Mouse (Mus musculus): Measurements from ENCODE around the gene Nyap1. TPM values are rescaled to one million over a fixed set of nuclear protein-coding genes. Genes with fewer than 3 reads are reported as not detected.

Nyap1 gene
- total RNA-seq, 2 experiments from 2014 or later: 3.1 to 3.3 TPM

DNA sequence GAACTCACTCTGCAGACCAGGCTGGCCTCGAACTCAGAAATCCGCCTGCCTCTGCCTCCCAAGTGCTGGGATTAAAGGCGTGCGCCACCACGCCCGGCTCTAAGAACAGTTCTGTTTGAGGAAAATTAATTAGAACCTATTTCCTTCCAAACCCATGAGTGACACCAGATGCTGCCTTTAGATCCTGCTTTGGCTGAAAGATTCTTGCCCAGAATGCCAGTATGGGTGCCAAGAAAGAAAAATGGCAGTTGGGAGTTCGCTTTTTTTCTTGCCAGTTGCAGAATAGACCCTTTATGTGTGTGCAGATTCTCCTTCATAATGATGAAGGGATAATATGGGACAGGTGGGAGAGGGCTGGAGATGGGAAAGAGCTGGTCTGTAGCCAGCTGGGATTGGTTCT, 2.8 kb upstream of the Nyap1 start:
- no peak for DNase-seq

DNA sequence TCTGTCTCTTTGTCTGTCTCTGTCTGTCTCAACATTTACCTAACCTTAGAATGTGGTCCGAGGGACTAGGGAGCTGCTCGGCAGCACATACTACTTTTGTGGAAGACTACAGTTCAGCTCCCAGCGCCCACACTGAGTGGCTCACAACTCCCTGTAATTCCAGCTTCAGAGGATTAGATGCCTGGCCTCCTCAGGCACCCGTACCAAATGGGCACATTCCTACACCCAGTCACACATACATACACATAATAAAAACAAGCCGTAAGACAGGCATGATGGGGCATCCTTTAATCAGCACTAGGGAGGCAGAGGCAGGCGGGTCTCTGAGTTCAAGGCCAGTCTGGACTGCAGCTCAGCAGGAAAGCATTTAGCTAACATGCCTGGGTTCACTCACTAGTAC, 1.4 kb upstream of the Nyap1 start:
- DNase-seq: no peak

DNA sequence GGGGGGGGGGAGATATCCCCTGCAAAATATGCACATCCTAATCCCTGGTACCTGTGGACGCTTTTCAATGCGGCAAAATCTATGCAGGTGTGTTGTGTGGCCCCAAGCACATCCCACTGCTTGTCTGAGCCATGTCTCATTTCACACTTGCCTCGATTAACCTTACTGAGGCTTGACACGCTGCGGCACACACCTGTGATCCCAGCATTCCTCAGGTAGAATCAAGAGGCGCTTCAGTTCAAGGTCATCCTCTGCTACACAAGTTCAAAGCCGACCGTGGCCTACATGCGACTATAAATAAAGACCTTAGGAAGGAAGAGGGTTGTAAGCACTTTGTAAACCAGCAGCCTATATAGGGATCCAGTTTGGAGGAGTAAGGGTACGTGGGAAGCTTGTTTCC, 641 bp upstream of the Nyap1 start:
- no peak for DNase-seq

DNA sequence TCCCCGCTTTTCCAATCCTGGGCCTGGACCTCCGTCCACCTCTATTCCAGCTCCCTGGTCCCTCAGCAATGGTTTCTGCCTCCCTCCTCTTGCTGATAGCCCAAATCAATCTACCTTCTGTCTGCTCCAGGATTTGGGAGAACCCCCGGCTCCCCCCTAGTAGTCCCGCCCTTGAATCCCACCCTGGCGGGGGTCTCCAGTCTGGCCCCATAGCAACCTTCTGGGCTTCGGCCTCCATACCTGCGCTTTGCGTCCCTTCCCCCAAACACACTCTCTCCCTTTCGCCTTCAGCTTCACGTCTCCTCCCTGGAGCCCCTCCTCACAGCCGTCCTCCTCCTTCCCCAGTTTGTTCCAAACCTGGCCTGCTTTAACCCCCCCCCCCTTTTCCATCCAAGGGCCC, 901 bp downstream of the Nyap1 start:
- DNase-seq: no peak

DNA sequence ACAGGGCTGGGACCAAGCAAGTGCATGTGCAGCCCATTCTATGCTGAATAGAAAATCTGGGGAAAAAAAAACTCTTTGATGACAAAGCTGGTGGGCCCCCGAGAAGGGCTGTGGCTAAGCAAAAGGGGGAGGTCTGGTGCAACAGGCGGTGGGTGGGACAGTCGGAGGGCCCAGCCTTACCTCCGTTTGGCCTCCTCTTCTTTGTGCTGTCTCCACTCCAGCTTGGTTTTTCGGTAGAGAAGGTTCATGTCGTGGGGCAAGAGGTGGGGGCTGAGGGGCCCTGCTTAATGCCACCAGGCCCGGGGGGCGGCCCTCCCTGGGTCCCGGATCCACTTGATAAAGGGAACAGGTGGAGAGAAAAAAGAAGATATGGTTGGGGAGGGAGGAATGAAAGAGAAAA, 1.9 kb downstream of the Nyap1 start:
- no peak for DNase-seq

DNA sequence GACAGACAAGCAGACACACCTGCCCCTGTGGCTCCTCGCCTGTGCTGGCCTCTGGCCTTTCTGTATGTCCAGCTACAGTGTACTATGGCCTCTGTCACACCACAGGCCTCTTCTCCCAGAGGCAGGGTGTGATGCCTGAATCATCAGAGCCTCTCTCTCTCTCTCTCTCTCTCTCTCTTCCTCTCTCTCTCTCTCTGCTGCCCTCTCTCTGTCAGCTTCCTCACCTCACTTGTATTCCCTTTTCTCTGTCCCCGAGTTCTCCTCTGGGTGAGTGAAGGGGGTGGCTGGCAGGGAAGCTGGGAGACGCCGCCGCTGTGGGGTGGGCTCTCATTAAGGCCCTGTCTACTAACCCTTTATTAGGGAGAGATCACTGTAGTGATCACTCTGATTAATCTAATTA, 2.9 kb downstream of the Nyap1 start:
- no peak for DNase-seq

DNA sequence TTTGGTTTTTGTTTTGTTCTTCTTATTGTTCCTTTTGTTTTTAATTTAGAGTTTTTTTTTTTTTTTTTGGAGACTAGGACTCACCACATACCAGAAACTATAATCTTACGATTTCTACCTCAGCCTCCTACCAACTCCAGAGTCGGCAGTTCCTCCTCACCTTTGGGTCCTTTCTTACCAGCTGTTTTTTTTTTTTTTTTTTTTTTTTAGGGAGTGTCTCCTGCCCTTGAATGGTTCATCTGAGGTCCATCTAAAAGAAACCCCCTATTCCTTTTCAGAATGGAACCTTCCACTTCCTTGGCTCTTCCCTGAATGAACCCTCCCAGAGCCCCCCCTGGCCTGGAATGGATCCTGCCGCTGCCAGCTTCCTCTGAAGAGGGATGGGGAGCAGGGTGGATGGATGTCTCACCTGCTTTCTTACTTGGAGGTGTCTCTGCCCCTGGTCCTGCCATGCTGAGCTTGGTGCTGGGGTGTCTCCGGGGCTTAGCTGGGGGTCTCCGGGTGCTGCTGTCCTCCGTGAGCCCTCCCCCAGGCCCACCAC, 3.9 kb downstream of the Nyap1 start:
- DNase-seq: no peak

DNA sequence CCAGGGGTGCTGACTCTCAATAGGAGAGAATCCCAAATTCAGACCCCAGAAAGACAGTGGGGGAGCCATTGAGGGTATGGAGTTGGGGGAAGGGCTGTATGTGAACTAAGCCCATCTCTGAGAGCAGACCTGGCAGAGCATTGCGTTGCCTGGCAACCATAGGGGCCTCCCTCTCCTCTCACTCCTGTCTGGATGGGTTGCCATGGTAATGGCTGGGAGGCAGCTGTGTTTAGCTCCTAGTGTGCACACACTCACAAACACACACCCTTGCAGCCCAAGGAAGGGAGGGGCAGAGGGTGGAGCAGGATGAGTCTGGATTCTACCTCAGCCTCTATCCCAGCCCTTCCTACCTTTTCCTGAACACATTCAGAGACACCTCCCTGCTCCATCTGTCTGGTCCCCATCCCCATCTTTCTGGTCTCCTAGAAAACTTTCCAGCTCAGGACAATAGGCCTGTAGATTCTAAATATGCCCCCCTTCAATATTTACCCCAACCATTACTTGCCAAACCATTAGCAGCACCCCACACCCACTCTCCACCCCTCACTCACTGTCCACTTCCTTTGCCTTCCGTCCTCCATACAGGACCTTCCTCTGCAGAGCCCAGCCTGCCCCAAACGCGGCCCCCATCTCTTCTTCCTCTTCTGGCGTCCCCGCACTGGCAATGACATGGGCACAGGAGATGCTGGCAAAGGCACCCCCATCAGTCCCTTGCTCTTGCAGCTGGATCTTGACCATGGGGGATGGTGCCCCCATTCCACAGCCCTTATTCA, 6.9 kb downstream of the Nyap1 start:
- no peak for DNase-seq

DNA sequence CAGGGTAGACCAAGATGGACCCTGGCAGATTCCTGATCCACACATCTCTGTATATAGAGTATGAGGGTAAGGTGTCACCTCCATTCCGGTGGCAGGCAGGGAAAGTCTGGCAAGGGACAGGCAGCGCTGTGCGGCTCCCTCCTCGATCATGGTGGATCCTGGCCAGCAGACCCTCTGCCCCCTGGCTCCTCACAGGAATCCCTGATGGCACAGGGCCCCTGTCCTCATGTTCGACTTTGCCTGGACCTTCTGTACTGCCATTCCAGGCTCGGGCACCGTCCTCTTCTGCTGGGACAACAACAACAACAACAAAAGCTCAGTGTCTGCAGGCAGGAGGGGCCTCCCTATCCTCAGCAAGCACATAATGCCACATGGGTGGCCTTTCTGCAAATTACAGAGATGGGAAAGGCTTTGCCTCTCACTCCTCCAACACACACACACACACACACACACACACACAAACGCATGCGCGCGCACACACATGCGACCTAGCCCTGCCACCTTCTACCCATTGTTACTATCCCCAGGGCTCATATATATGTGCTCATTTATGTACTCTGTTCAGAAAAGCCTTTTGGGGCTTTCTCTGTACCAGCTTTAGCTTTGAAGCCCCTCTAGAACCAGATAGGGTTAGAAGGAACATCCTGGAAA, 7.6 kb downstream of the Nyap1 start:
- DNase-seq: no peak

DNA sequence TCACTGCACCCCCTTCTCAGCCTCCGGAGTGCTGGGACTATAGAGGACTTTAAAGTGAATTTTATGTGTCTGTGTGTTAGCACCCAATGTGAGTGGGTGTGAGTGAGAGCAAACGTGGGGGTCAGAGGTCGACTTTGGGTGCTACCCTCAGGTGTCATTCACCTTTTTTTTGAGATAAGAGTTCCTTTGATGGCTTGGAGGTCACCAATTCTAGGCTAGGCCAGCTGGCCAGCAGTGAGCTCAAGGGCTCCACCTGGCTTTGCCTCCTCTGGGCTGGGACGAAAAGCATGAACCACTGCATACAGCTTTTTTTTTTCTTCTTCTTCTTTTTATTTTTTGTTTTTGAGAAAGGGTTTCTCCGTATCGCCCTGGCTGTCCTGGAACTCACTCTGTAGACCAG, 14.6 kb downstream of the Nyap1 start:
- DNase-seq: no peak

DNA sequence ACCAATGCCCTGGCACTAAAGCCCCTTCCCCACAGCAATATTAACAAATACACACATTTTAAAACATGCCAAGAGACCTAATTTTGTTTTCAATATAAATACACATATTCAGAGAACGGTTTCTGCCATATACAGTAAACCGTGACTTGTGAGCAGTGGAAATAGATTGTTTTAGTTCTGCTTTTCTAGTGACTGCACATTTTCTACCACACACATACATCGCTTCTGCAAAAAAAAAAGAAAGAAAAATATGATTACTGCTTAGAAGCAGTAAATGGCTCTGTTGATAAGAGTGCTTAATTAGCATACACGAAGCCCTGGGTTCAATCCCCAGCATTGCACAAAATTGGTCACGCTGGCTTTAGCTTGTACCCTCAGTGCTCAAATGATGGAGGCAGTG, 17.6 kb downstream of the Nyap1 start:
- no peak for DNase-seq

DNA sequence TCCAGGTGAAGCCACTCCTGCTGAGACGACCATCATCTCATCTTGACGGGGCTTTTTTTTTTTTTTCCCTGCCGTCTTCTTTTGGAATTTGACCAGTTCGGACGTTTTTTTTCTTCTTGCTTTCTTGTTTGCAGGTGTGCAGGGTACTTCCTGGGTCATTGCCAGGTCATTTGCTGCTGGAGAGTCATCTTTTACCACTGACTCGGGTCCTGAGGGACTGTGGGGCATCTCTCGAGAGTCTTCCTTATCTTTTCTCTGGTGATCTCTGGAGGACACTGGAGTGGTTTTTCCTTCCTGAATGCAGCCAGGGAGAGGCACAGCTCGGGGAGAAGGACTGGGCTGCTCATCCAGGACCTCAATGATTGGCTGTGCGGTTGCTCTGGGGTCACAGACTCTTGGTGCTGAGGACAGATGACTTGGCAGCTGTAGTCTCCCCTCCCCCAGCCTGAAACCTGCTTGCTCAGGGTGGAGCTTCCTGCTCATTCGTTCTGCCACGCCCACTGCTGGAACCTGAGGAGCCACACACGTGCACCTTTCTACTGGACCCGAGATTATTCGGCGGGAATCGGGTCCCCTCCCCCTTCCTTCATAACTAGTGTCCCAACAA, 20.7 kb downstream of the Nyap1 start:
- DNase-seq: peak; percentile 59

DNA sequence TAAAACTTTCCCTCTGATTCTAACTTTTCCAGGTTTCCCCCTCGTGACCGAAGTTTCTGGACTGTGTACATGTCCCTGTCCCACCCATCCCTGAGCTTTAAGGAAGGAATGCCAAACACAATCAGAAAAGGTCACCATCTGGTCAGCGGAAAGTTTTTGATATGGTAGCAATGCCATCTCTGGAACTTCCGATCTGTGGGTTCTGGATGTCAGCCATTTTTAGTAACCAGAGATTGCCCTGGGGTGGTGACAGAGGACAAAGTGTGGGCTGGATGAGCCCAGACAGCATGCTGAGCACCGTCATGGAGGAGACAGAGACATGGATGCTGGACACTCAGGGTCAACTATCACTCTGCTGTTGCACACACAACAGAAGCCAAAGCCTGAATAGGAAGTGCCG, 22.3 kb downstream of the Nyap1 start:
- DNase-seq: peak; percentile 26

DNA sequence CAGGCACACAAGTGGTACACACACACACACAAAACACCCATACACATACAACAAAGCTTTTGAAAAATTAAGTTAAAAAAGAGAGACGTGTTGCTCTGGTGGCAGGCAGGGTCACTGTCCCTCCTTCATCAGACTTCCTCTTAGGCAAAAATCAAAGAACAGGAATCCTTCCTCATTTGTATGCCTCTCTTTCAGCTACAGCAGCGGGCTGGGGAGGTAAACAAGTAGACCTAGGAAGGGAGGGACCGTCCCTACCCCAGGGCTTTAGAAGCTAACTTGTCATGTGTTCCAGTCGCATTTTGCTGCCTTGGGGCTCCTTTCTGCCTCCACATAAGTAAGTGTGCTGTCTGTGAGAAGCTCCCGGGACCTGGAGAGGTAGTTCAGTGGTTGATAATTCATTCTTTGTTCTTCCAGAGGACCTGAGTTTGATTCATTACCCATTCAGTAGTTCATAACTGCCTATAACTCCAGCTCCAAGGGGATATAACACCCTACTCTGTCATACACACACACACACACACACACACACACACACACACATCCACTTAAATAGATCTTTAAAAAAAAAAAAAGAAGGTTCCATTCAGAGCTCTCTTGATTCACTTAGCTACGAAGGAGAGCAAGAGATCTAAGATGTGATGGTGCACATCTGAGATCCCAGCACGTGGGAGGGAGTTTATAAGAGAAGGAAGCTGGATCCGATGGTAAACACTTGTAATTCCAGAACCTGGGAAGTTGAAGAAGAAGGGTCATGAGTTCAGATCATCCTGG, 23.2 kb downstream of the Nyap1 start:
- DNase-seq: no peak

DNA sequence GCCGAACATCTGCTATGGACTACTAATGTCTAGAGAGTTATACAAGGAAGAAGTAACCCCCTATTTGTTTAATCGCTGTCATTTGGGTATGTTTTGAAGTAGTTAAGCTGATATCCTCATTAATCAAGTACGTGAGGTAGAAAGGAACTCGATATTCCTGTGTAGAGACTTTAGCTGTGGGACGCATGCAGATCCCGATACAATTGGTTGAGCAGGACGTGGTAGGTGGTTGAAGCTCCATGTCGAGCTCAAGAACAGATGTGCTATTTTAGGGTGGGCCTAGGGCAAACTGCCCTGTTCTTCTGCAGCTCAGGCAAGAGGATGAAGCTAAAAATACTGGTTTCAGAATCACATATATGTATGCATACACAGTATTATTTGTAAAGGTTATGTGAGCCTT, 25.7 kb downstream of the Nyap1 start:
- no peak for DNase-seq

DNA sequence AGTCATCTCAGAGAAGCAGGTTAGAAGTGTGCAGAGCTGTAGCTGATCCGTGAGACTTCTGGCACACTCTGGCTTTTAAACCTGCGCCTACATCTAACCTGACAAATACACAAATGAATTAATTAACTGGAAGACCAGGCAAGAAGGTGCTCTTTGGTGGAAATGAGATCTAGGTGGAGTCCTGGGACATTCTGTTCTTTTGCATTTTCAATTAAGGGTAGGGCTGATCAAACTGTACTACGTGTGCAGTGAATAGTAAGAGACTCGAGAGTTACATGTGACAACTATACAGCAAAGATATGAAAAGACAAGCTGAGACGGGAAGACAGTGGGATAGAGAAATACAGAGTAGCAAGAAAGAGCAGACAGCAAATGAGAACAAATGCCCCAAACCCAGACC, 28.0 kb downstream of the Nyap1 start:
- DNase-seq: no peak

DNA sequence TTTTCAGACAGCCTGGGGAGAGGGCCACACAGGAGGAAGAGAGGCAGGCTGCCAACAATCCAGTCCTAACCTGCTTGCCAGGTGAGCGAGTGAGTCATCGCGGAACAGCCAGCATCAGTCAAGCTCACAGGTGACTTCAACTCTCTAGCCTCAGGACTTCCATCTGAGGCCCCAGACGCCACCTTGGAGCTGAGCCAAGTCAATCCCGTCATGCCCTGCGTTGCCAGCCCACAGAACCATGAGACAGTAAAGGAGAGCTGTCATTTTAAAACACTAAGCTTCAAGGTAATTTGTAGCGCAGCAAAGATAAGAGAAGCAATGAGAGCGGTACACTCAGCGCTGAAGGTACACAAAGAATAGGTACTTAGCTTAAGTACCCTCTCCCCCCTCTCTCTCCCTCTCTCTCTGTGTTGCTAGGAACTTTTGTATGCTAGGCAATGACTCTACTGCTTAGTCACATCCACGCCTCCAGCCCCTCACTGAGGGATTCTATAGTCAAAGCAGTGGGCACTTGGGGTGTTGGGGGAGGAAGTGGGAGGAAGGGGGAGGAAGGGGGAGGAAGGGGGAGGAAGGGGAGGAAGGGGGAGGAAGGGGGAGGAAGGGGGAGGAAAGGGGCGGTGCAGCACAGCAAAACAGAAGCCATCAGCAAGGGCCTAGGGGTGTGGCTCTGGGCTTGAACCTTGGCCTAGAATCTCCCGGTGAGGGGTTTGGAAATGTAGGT, 34.3 kb downstream of the Nyap1 start:
- peak; percentile 68 for DNase-seq

DNA sequence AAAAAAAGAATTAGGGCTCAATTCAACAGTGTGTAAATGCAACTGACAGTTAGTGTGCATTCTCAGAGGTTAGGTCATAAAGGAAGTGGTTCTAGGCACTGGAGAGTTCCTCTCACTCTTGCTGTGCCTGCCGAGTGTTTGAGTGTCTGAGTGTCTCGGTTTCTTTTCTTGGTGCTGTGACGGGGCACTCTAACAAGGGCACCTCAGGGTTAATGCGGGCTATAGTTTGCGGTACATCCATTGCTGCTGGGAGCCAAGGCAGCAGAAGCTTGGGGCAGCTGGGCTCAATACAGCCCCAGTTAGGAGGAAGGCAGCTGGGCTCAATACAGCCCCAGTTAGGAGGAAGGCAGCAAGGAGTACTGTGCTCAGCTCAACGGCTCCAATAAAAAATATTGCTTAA, 36.2 kb downstream of the Nyap1 start:
- DNase-seq: no peak

DNA sequence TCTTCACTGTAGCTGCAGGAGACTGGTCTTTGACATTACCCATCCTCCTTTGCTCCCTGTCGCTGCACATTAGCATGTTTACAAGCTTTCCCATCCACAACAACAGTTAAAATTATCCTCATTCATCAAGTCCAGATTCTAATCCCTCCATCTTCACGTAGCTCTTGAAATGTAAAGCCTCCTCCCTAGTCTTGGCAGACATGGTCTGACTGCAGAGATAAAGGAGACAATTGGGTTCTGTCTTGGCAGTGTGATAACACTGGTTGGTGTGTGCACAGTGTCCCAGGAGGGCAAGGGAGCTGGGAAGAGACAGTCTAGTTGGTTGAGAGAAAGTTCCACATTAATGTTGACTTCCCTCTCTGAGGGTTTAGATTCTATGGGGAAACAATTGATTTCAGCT, 41.6 kb downstream of the Nyap1 start:
- no peak for DNase-seq

DNA sequence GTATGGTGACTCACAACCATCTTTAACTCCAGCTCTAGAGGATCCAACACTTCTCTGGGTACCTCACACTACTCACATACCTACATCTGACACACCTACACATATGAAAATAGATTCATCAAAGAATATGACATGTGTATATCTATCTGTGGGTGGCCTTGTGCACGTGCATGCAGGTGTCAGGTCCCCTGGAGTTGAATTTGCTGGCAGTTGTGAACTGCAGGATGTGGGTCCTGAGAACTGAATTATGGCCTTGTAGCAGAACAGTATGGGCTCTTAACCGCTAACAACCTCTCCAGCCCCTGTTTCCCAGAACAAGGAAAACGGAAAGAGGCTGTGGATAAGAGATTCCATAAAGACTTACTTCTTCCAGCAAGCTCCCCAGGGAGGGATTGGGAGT, 42.3 kb downstream of the Nyap1 start:
- DNase-seq: no peak

DNA sequence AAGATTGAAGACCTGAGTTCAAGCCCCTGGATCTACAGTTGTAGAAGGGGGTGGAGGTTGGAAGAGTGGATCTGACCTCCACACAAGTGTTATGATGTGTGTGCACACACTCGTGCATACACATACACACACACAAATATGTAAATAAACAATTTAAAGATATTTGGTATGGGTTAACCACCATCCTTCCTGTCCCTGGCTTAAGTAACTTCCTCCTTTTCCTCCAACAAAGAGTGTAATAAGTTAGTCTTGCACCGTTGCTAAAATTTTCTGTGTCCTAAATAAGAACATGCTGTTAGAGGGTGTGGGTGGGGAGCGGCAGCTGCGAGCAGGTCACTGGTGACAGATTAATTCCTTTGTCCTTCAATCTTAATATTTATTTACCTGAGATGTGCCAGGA, 45.5 kb downstream of the Nyap1 start:
- no peak for DNase-seq

DNA sequence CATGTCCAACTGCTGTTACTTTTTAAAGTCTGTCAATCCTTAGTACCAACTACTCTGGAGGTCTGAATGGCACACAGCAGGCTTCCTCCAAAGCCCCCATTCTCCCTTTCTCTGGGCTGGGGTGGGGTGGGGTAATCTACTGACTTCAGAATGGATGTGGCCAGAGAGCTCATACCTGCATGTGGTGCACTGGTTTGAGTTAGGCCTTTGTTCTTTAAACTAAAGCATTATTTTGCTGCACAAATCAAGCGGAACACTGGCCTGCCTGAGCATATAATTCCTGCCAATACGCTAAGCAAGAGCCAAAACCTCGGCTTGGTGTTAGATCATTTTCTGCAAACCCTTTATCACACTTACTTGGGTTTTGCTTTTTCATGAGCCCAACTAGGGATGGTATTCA, 46.6 kb downstream of the Nyap1 start:
- DNase-seq: no peak
